Mouse (Mus musculus) testis, postnatal 10 days (tissue): ENCODE measurements at regions not wholly inside any gene's neighbourhood (a gene's known extent, or its start where the extent isn't known, plus 50 kb on each side); places are given as distances from the start of the nearest gene placed in this dataset.
A peak's percentile ranks its signal among the peaks of the same experiment; 100 is the strongest.

ENCODE experiments used
- DNase-seq: peaks from one replicate; pipeline ENCODE4 v3.0.0; 2021; ENCODE audit warnings: low spot score

- DNase-seq, result no peak
Measured at GRCm38 (mm10) chr3:66430187-66430586, 133.6 kb upstream of the Veph1 start.

GRCm38 (mm10) chr3:66422445-66423037 is 125.9 kb upstream of the Veph1 start:
- no peak for DNase-seq

GRCm38 (mm10) chr3:66410706-66411277 is 114.2 kb upstream of the Veph1 start:
- peak; percentile 55 for DNase-seq

- no peak for DNase-seq
Measured at GRCm38 (mm10) chr3:66408791-66409190, 112.2 kb upstream of the Veph1 start.

- no peak for DNase-seq
Measured at GRCm38 (mm10) chr3:66405645-66406044, 109.0 kb upstream of the Veph1 start.

GRCm38 (mm10) chr3:66403707-66404106 is 107.1 kb upstream of the Veph1 start:
- DNase-seq, result no peak

GRCm38 (mm10) chr3:66400791-66401568 is 104.3 kb upstream of the Veph1 start:
- DNase-seq, result no peak

GRCm38 (mm10) chr3:66398214-66399150 is 101.8 kb upstream of the Veph1 start:
- peak; percentile 50 for DNase-seq

- no peak for DNase-seq
Measured at GRCm38 (mm10) chr3:66375088-66375910, 78.7 kb upstream of the Veph1 start.

GRCm38 (mm10) chr3:66374603-66375002 is 78.0 kb upstream of the Veph1 start:
- DNase-seq, result no peak

GRCm38 (mm10) chr3:66373807-66374575 is 77.4 kb upstream of the Veph1 start:
- no peak for DNase-seq
